Mouse (Mus musculus): ENCODE data around the gene Pole2. TPM values are rescaled to one million over a fixed set of nuclear protein-coding genes. Genes with fewer than 3 reads are reported as not detected.

The Pole2 gene
- 1 to 10 TPM; 2.7 to 4.6 TPM for total RNA-seq (2023)

GRCm38 (mm10) chr12:69227776-69228466 lies at the start of gene Pole2:
Gene Pole2 (minus strand): TSS chr12:69228195.

GRCm38 (mm10) chr12:69240876-69241275 lies 12.9 kb upstream of the Pole2 start, which contains the start of gene Klhdc1:
Gene Klhdc1 (plus strand): TSS chr12:69241176.

DNA sequence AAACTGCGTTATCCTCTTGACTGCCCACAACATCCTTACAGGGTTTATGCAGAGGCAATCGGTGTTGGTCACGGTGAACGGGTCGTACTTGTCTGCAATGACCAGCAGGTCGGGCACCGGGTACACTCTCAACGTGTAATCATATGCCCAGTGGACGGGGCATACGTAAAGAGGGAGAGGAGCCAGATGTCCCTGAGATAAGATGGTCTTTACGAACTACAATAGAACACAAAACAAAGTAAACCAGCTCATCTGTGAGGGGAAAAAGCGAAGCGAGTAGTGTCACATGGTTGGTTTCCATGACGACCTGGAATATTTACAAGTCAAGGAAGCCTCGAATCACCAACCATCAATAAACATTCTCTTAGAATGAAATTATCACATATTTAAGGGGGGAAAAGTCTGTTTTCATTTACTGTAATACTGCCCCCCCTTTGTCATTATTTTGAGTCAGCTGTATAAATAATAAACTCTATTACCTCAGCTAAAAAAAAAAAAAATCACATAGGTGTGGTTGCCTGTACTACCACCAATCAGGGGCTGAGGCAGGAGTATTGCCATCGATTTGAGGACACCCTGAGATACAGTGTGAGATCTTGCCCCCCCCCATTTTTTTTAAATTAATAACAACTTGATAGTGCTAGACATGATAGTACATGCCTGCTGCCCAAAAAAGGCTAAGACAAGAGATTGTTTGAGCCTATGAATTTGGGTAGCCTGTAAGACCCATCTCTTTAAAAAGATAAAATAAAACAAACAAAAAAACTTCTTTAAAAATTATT lies 23.8 kb downstream of the Pole2 start, which contains the start of gene Gm49384:
Gene Gm49384, minus strand, starts transcription at position 216 of the 782 bp plus-strand sequence.

DNA sequence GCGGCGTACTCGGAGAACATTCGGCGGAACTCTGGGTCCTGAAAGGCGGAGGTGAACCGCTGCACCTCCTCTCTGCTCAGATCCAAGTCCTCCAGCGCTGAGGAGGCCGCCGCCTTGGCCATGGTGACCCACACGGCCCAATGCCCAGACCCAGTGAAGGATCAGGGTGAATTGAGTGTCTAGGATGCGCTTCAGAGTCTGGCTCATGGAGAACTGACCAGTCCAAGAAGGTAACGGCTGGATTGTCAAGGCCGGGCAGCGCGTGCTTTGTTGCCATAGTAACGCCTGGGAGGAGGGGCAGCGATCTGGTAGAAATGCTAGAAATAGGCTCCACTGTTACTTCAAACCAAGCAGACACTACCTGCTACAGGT lies 29.8 kb downstream of the Pole2 start, which contains the start of gene Dnaaf2:
Gene Dnaaf2, minus strand, starts transcription at position 266 of the 372 bp plus-strand sequence.

DNA sequence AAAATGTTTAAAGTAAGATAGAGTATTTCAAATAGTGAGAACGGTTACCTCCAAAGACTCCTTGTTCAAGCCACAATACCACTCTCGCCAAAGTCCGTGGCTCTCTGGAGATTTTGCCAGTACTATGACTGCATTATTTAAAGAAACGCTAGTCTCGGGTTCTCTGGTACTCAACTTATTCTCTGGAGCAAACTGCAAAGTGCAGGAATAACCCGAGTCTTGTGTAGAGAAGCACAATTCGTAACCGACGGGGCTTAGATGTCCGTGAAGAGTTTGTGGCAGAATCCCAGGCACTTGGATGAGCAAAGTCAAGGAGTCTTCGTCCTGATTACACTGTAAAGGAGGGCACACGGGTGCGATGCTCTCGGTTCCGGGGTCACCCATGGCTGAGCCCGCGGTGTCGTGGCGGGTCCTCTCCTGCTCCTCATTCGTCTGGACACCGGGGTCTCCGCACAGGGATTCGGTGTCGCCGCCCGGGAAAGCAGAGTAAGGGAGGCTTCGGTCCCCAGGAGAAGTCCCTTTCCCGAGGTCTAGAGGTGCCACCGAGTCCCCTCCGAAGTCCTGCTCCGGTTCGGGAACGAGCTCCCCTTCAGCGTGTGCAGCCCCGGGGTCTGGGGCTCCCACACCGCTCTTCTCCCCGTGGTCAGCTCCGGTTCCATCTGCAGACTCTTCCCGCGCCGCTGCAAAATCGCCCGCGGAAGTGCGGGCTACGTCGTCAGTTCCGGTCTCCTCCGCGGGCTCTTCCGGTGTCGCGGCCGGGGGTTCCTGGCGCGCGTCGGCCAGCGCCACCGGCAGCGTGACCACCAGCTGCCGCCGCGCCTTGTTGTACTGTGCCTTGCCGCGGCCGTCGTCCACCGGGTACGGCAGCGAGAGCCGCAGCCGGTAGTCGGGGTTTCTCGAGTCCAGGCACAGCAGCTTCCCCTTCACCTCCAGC lies 31.3 kb downstream of the Pole2 start, which contains the start of gene Gm49383:
Gene Gm49383, minus strand, starts transcription at position 661 of the 934 bp plus-strand sequence.

DNA sequence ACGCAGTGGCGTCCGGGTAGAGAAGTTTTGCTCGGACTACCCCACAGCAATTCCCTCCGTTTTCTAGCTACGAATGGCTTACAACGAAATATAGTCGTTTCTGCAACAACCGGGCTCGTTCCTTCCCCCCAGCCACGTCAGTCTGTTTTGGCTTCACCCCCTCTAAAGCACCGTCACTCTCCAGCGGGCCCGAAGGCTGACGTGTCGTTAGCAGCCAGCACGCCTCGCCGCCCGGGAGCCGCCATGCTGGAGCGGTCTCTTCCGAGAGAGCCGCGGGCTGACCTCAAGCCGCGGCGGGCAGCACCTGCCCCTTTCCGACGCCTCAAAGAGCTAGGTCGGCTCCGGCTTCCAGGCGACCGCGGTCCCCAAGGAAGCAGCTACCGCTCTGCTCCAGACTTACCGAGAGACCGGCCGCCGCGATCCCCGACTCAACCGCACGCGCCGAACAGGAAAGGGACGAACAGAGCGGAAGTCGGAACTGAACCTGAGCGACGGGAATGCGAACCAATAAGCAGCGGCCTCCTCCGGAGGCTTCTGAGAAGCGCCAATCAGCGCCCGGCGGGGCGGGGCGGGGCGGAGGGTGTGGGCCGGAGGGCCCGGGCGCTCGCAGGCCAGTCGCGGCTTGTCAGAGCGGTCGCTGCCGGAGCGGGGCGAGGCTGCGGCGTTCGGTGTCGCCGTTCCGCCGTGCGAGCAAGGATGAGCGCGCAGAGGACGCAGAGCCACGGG lies 44.2 kb downstream of the Pole2 start, which contains the start of the genes Rpl36al and Mgat2:
Gene Rpl36al, minus strand, starts transcription at position 501 of the 726 bp plus-strand sequence.
Gene Mgat2, plus strand, starts transcription at position 575 of the 726 bp plus-strand sequence.

DNA sequence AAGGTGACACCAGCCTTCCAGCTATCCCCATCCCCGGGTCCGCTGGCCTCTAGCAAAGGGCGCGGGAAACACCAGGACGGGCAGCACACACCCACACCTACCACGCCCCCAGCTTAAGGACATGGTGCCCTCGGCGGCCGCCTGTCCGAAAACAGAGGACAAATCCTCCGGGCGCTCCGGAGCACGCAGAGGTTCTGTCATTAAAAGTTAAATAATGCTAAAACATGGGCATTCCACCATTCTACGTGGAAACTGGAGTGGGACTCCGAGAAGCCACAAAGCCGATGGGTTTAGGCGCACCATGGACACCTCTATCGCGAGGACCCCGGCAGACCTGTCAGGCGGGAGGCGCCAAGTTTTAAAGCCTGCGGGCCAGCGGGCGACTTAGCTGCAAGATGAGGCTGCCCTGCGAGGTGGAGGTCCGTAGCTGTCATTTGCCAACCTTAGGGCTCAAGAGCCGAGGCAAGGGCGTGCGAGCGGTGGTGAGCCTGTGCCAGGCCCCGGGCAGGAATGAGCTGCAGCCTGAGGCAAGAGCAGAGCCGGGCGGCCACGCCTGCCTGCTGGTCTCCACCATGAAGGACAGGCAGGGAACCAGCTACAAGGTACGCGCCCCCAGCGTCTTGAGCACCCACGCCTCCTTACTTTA lies 59.4 kb downstream of the Pole2 start, which contains the start of gene Lrr1:
Gene Lrr1, plus strand, starts transcription at position 354 of the 646 bp plus-strand sequence.

GRCm38 (mm10) chr12:69158765-69159577 lies 69.0 kb downstream of the Pole2 start, which contains the start of gene Rps29:
Gene Rps29 (minus strand): TSS chr12:69159186.

Other genes starting within 250 kb of the Pole2 start
- 1,000 to 10,000 TPM; 2,811 to 3,619 TPM for gene Rps29, start 69.0 kb downstream of the Pole2 start, total RNA-seq (2023)
- gene Lrr1, start 59.4 kb downstream of the Pole2 start, total RNA-seq (2023): not detected
- 100 to 1,000 TPM; 460 to 521 TPM for gene Rpl36al, start 44.1 kb downstream of the Pole2 start, total RNA-seq (2023)
- 10 to 100 TPM; 54.5 to 55.0 TPM for gene Mgat2, start 44.0 kb downstream of the Pole2 start, total RNA-seq (2023)
- gene Gm49383, start 31.1 kb downstream of the Pole2 start, total RNA-seq (2023): 1 to 10 TPM; 3.2 to 6.0 TPM
- under 1 TPM; 0.73 to 0.76 TPM for gene Dnaaf2, start 29.8 kb downstream of the Pole2 start, total RNA-seq (2023)
- gene Gm49384, start 23.9 kb downstream of the Pole2 start, total RNA-seq (2023): 1 to 10 TPM; 3.6 to 3.9 TPM
- gene Klhdc1, start 13.0 kb upstream of the Pole2 start, total RNA-seq (2023): 1 to 10 TPM; 2.9 to 4.9 TPM
- gene Klhdc2, start 68.5 kb upstream of the Pole2 start, total RNA-seq (2023): 10 to 100 TPM; 20.8 to 22.3 TPM
- 10 to 100 TPM; 58.9 to 67.5 TPM for gene Nemf, start 129.0 kb upstream of the Pole2 start, total RNA-seq (2023)
- 100 to 1,000 TPM; 220 to 221 TPM for gene Arf6, start 144.0 kb upstream of the Pole2 start, total RNA-seq (2023)
- gene Gm9887, start 144.3 kb upstream of the Pole2 start, total RNA-seq (2023): 1 to 10 TPM; 2.9 to 3.4 TPM

Data from monocyte, adult 59 days (primary cell).